Mouse (Mus musculus) lung, embryonic 15.5 days (tissue): ENCODE data around the gene Itsn2. TPM values are rescaled to one million over a fixed set of nuclear protein-coding genes. Genes with fewer than 3 reads are reported as not detected.
"Not testable (repeated sequence)": the region's sequence is repeated elsewhere in the genome, so short reads cannot be mapped to it uniquely, and the experiment has no call there.

Experiments
- ATAC-seq: fragments of 200-750 bp; cut with Nextera tagmentation; 2 replicates; pipeline ENCODE4 v1.8.0; 2017; ENCODE audit warnings: moderate number of reproducible peaks, borderline replicate concordance; ENCODE audit not compliant: low FRiP score, low TSS enrichment; ENCODE audit errors: extremely low read depth
- H3K27ac ChIP-seq: fragments of 300-500 bp; sonication (generic); 2 replicates; pipeline ENCODE4 v1.5.1; 2015; ENCODE audit warnings: moderate library complexity, mild to moderate bottlenecking, inconsistent platforms
- H3K27me3 ChIP-seq: fragments of 300-500 bp; sonication (generic); 2 replicates; pipeline ENCODE4 v1.6.1; 2015; ENCODE audit warnings: inconsistent platforms
- H3K36me3 ChIP-seq: fragments of 300-500 bp; sonication (generic); 2 replicates; pipeline ENCODE4 v1.6.1; 2015; ENCODE audit warnings: inconsistent platforms
- H3K4me1 ChIP-seq: fragments of 300-500 bp; sonication (generic); 2 replicates; pipeline ENCODE4 v1.6.1; 2015; ENCODE audit warnings: inconsistent platforms
- H3K4me2 ChIP-seq: fragments of 300-500 bp; sonication (generic); 2 replicates; pipeline ENCODE4 v1.6.1; 2015; ENCODE audit warnings: inconsistent platforms, mild to moderate bottlenecking, moderate library complexity
- H3K4me3 ChIP-seq: fragments of 300-500 bp; sonication (generic); 2 replicates; pipeline ENCODE4 v1.5.1; 2015; ENCODE audit warnings: mild to moderate bottlenecking, inconsistent platforms
- H3K9ac ChIP-seq: fragments of 300-500 bp; sonication (generic); 2 replicates; pipeline ENCODE4 v1.6.1; 2015; ENCODE audit warnings: inconsistent platforms
- H3K9me3 ChIP-seq: fragments of 300-500 bp; sonication (generic); 2 replicates; pipeline ENCODE4 v1.6.1; 2016; ENCODE audit warnings: inconsistent platforms
- WGBS: fragments of 180-500 bp; shearing (Covaris S2); methylation state at CpG from one replicate; pipeline ENCODE4 v1.1.7; 2015; 5-methylcytosine and 5-hydroxymethylcytosine counted together
- polyA plus RNA-seq: library from polyadenylated mRNA; unstranded; fragments of >200 nt; fragmentation: Nextera tagmentation; extraction: Ambion mirVana; gene quantifications from 2 replicates; pipeline ENCODE4 v1.2.1, GENCODE M21; 2015

The Itsn2 gene
- polyA plus RNA-seq: 37.9 and 42.2 TPM in 2 replicates

GRCm38 (mm10) chr12:4592541-4593165 lies at the start of gene Itsn2, which contains the start of gene Gm3625:
TSS of gene Itsn2 (plus strand) at chr12:4592638.
TSS of gene Gm3625 (minus strand) at chr12:4592927.
- Histone ChIP-seq H3K9me3 (no peaks in the 10 kb centered on the region), H3K27ac (peak within 1 kb of the TSS; percentile 75), H3K36me3 (no peaks in the 10 kb centered on the region), H3K4me1 (peaks cover 13% of the 10 kb centered on the region), H3K9ac (peak within 1 kb of the TSS; percentile 58), H3K4me2 (peak within 1 kb of the TSS; percentile 85), H3K4me3 (peak within 1 kb of the TSS; percentile 78), H3K27me3 (no peaks in the 10 kb centered on the region)
- 0% methylated on average over 35 of the region's 49 CpGs for WGBS
- ATAC-seq: peak; percentile 90

GRCm38 (mm10) chr12:4544400-4544919 lies 48.0 kb upstream of the Itsn2 start:
- Histone ChIP-seq H3K4me1 (peaks cover 4% of the 10 kb centered on the region; the same call in 1 of the 2 replicates), H3K4me2 (no peak overlapping the region), H3K9ac (no peak overlapping the region), H3K27ac (no peak overlapping the region), H3K36me3 (no peaks in the 10 kb centered on the region), H3K4me3 (no peak overlapping the region), H3K27me3 (no peaks in the 10 kb centered on the region), H3K9me3 (no peaks in the 10 kb centered on the region)
- 83% methylated on average over 5 of the region's 5 CpGs for WGBS
- ATAC-seq: no peak

GRCm38 (mm10) chr12:4545425-4545824 lies 47.0 kb upstream of the Itsn2 start:
- ATAC-seq: no peak
- Histone ChIP-seq H3K36me3 (no peaks in the 10 kb centered on the region), H3K4me2 (no peak overlapping the region), H3K27me3 (no peaks in the 10 kb centered on the region), H3K9me3 (no peaks in the 10 kb centered on the region), H3K4me1 (peaks cover 4% of the 10 kb centered on the region; the same call in 1 of the 2 replicates), H3K27ac (no peak overlapping the region), H3K9ac (no peak overlapping the region), H3K4me3 (no peak overlapping the region)

- peak; percentile 78; the same call in 1 of the 2 replicates for ATAC-seq
- Histone ChIP-seq H3K4me1 (peaks cover 4% of the 10 kb centered on the region; the same call in 1 of the 2 replicates), H3K4me2 (no peak overlapping the region), H3K27ac (peak overlapping the region; percentile 19; the same call in 1 of the 2 replicates), H3K27me3 (no peaks in the 10 kb centered on the region), H3K9me3 (no peaks in the 10 kb centered on the region), H3K9ac (no peak overlapping the region), H3K36me3 (no peaks in the 10 kb centered on the region), H3K4me3 (no peak overlapping the region)
- 26% methylated on average over 5 of the region's 5 CpGs for WGBS
Observed at GRCm38 (mm10) chr12:4546491-4546890, 45.9 kb upstream of the Itsn2 start.

GRCm38 (mm10) chr12:4547557-4547956 lies 44.9 kb upstream of the Itsn2 start:
- no peak for ATAC-seq

GRCm38 (mm10) chr12:4548053-4549013 lies 44.1 kb upstream of the Itsn2 start:
- Histone ChIP-seq H3K9me3 (no peaks in the 10 kb centered on the region), H3K4me2 (peak overlapping the region; percentile 32), H3K4me3 (peak overlapping the region; percentile 13), H3K36me3 (no peaks in the 10 kb centered on the region), H3K27me3 (no peaks in the 10 kb centered on the region), H3K9ac (no peak overlapping the region), H3K27ac (no peak overlapping the region), H3K4me1 (peaks cover 4% of the 10 kb centered on the region; the same call in 1 of the 2 replicates)
- 17% methylated on average over 18 of the region's 18 CpGs for WGBS
- peak; percentile 74; the same call in 1 of the 2 replicates for ATAC-seq

More at GRCm38 (mm10) chr12:4547557-4547956, 44.9 kb upstream of the Itsn2 start:
- peaks cover 4% of the 10 kb centered on the region; the same call in 1 of the 2 replicates for H3K4me1 ChIP-seq
- H3K9me3 ChIP-seq: no peaks in the 10 kb centered on the region
- H3K9ac ChIP-seq: no peak overlapping the region
- H3K36me3 ChIP-seq: no peaks in the 10 kb centered on the region
- H3K27ac ChIP-seq: no peak overlapping the region
- 67% methylated on average over 14 of the region's 14 CpGs for WGBS
- H3K4me3 ChIP-seq: no peak overlapping the region
- H3K27me3 ChIP-seq: no peaks in the 10 kb centered on the region
- H3K4me2 ChIP-seq: no peak overlapping the region

GRCm38 (mm10) chr12:4553704-4554103 lies 38.7 kb upstream of the Itsn2 start:
- not testable (repeated sequence) for H3K4me3 ChIP-seq, ATAC-seq
- 57% methylated on average over 3 of the region's 3 CpGs for WGBS

GRCm38 (mm10) chr12:4555451-4555850 lies 37.0 kb upstream of the Itsn2 start:
- no peak for ATAC-seq
- 72% methylated on average over 5 of the region's 6 CpGs for WGBS
- Histone ChIP-seq H3K27me3 (no peaks in the 10 kb centered on the region), H3K9ac (no peak overlapping the region), H3K4me1 (peaks cover 16% of the 10 kb centered on the region), H3K4me3 (no peak overlapping the region), H3K36me3 (no peaks in the 10 kb centered on the region), H3K27ac (no peak overlapping the region), H3K9me3 (no peaks in the 10 kb centered on the region), H3K4me2 (no peak overlapping the region)

More at GRCm38 (mm10) chr12:4553704-4554103, 38.7 kb upstream of the Itsn2 start:
- not testable (repeated sequence) for H3K27me3 ChIP-seq, H3K36me3 ChIP-seq, H3K9ac ChIP-seq, H3K4me1 ChIP-seq, H3K27ac ChIP-seq, H3K4me2 ChIP-seq, H3K9me3 ChIP-seq

- no peak for ATAC-seq
- Histone ChIP-seq H3K36me3 (no peaks in the 10 kb centered on the region), H3K4me1 (peaks cover 16% of the 10 kb centered on the region), H3K4me2 (no peak overlapping the region), H3K9ac (no peak overlapping the region), H3K27ac (no peak overlapping the region), H3K9me3 (no peaks in the 10 kb centered on the region), H3K27me3 (no peaks in the 10 kb centered on the region), H3K4me3 (no peak overlapping the region)
- WGBS: 85% methylated on average over 9 of the region's 9 CpGs
Observed at GRCm38 (mm10) chr12:4556891-4557290, 35.5 kb upstream of the Itsn2 start.

GRCm38 (mm10) chr12:4557436-4557835 lies 35.0 kb upstream of the Itsn2 start:
- H3K9me3 ChIP-seq: no peaks in the 10 kb centered on the region
- no peak overlapping the region for H3K4me3 ChIP-seq
- no peak overlapping the region for H3K9ac ChIP-seq
- H3K36me3 ChIP-seq: no peaks in the 10 kb centered on the region
- WGBS: 48% methylated on average over 3 of the region's 3 CpGs
- H3K27me3 ChIP-seq: no peaks in the 10 kb centered on the region
- no peak overlapping the region for H3K4me2 ChIP-seq
- no peak for ATAC-seq
- H3K4me1 ChIP-seq: peaks cover 16% of the 10 kb centered on the region
- H3K27ac ChIP-seq: no peak overlapping the region

- Histone ChIP-seq H3K4me3 (no peak overlapping the region), H3K4me2 (no peak overlapping the region), H3K4me1 (peaks cover 16% of the 10 kb centered on the region), H3K9ac (no peak overlapping the region), H3K9me3 (no peaks in the 10 kb centered on the region), H3K27ac (no peak overlapping the region), H3K27me3 (no peaks in the 10 kb centered on the region), H3K36me3 (no peaks in the 10 kb centered on the region)
- no peak for ATAC-seq
- 91% methylated on average over 3 of the region's 3 CpGs for WGBS
Observed at GRCm38 (mm10) chr12:4558013-4558412, 34.4 kb upstream of the Itsn2 start.
